In the genomic region with DNA sequence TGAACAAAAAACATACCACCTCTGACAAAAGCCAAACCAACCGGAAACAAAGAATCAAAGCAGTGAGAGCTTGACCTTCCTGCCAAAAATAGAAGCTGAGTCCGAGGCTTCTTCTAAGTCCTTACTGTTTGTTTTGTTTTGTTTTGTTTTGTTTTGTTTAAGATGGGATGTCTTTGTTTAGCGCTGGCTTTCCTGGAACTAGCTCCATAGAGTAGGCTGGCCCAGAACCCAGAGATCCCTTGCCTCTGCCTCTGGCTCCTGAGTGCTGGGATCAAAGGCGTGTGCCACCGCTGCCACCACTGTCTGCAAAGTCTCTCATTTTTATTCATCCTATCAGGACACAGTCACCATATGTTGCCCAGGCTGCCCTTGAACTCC, we compare ENCODE assay signal across 14 mouse cellular contexts. TPM values are rescaled to one million over a fixed set of nuclear protein-coding genes. Genes with fewer than 3 reads are reported as not detected.
DNase-seq lines count a peak whose midpoint lies in the region; ATAC-seq lines count a peak whose summit lies in the region.
"Had no signal": no experiment of that assay in that cellular context is flagged by ENCODE, and none has a peak within 500 bp of the region (broad histone marks: within the 10 kb centered on the region; RNA-seq: fewer than 3 reads in every experiment).

No protein-coding gene starts in this region.

- intact Hi-C loops in heart, postnatal 10 days (cut with DNase I), result no loop called here

- no peaks in the 10 kb centered on the region for H3K27me3 ChIP-seq in heart, embryonic 14.5 days (ENCODE audit: control insufficient read depth, insufficient read depth, low read length)
- peaks cover 4% of the 10 kb centered on the region; the same call in 1 of the 2 replicates for H3K27me3 ChIP-seq in liver, embryonic 12.5 days (replicated peaks)
- H3K27me3 ChIP-seq in embryonic facial prominence, embryonic 13.5 days, result no peaks in the 10 kb centered on the region
- H3K27me3 ChIP-seq in lung, embryonic 16.5 days (ENCODE audit: control insufficient read depth, insufficient read depth, low read depth, low read length), result no peaks in the 10 kb centered on the region
- H3K27me3 ChIP-seq: stomach, embryonic 15.5 days had no signal

- 61% methylated on average over 5 of the region's 5 CpGs for WGBS in heart, embryonic 14.5 days
- 68% methylated on average over 5 of the region's 5 CpGs for WGBS in liver, embryonic 12.5 days (ENCODE audit: insufficient replicate concordance)
- WGBS in embryonic facial prominence, embryonic 13.5 days, result 71% methylated on average over 5 of the region's 5 CpGs
- 62% methylated on average over 5 of the region's 5 CpGs for WGBS in lung, embryonic 16.5 days

- no peak overlapping the region for H3K4me2 ChIP-seq in heart, embryonic 14.5 days (ENCODE audit: low read length)
- no peak overlapping the region for H3K4me2 ChIP-seq in liver, embryonic 12.5 days
- H3K4me2 ChIP-seq in embryonic facial prominence, embryonic 13.5 days, result no peak overlapping the region
- H3K4me2 ChIP-seq in lung, embryonic 16.5 days (ENCODE audit: low read depth, low read length), result no peak overlapping the region
- H3K4me2 ChIP-seq: lung, embryonic 14.5 days; stomach, embryonic 15.5 days had no signal

- no peaks in the 10 kb centered on the region for H3K36me3 ChIP-seq in heart, embryonic 14.5 days (ENCODE audit: control insufficient read depth, insufficient read depth, low read length)
- H3K36me3 ChIP-seq in liver, embryonic 12.5 days, result no peaks in the 10 kb centered on the region
- no peaks in the 10 kb centered on the region for H3K36me3 ChIP-seq in embryonic facial prominence, embryonic 13.5 days
- no peaks in the 10 kb centered on the region for H3K36me3 ChIP-seq in lung, embryonic 16.5 days (ENCODE audit: control insufficient read depth, insufficient read depth, low read length)
- H3K36me3 ChIP-seq: stomach, embryonic 15.5 days had no signal

- H3K27ac ChIP-seq in heart, embryonic 14.5 days (replicated peaks in 1 of 2; ENCODE audit: control insufficient read depth in 1 of 2, insufficient read depth in 1 of 2, low read depth in 2 of 2, low read length in 2 of 2), result peak overlapping the region; percentile 21 to 82; a peak in 3 of 4 replicates
- peak overlapping the region; percentile 38; the same call in 1 of the 2 replicates for H3K27ac ChIP-seq in liver, embryonic 12.5 days
- H3K27ac ChIP-seq in embryonic facial prominence, embryonic 13.5 days, result peak overlapping the region; percentile 44; the same call in 1 of the 2 replicates
- 0 out of 2 replicates have a peak overlapping the region, but pooled peaks have one; percentile 45 for H3K27ac ChIP-seq in lung, embryonic 16.5 days (ENCODE audit: low read length)

- no peak for ATAC-seq in heart, embryonic 14.5 days (ENCODE audit: insufficient number of reproducible peaks, insufficient read depth, low FRiP score, low read depth)
- no peak for ATAC-seq in liver, embryonic 12.5 days
- ATAC-seq in embryonic facial prominence, embryonic 13.5 days (ENCODE audit: insufficient number of reproducible peaks, insufficient read depth, low FRiP score, low TSS enrichment, low read depth), result no peak
- ATAC-seq in lung, embryonic 16.5 days (ENCODE audit: low read depth), result no peak
- ATAC-seq in CD4-positive, CD25-positive, alpha-beta regulatory T cell, adult 4 months, result no peak
- no peak for ATAC-seq in erythroid progenitor cell, adult 5-6 weeks (replicated peaks; ENCODE audit: low FRiP score, poor library complexity, severe bottlenecking)

- H3K4me1 ChIP-seq in heart, embryonic 14.5 days (ENCODE audit: control insufficient read depth in 2 of 2, insufficient read depth in 2 of 2, low read length in 2 of 2), result peaks cover 38 to 44% of the 10 kb centered on the region in 2 experiments
- H3K4me1 ChIP-seq in liver, embryonic 12.5 days, result peaks cover 58% of the 10 kb centered on the region
- peaks cover 31% of the 10 kb centered on the region for H3K4me1 ChIP-seq in embryonic facial prominence, embryonic 13.5 days
- H3K4me1 ChIP-seq in lung, embryonic 16.5 days (replicated peaks; ENCODE audit: control insufficient read depth, insufficient read depth, low read length), result peaks cover 25% of the 10 kb centered on the region

- no peak overlapping the region for H3K4me3 ChIP-seq in heart, embryonic 14.5 days (ENCODE audit: control insufficient read depth in 1 of 2, insufficient read depth in 1 of 2, low read depth in 1 of 2, low read length in 2 of 2)
- no peak overlapping the region for H3K4me3 ChIP-seq in liver, embryonic 12.5 days
- no peak overlapping the region for H3K4me3 ChIP-seq in embryonic facial prominence, embryonic 13.5 days
- no peak overlapping the region for H3K4me3 ChIP-seq in lung, embryonic 16.5 days (ENCODE audit: low read length)
- H3K4me3 ChIP-seq: stomach, embryonic 15.5 days had no signal

- DNase-seq in heart, postnatal 10 days, result no peak
- DNase-seq in liver, result no peak
- DNase-seq: cerebellum, postnatal 14 days; gastrocnemius, postnatal 10 days; layer of hippocampus, postnatal 36 days; right cerebral cortex, adult 18-20 months had no signal

- H3K9me3 ChIP-seq in heart, embryonic 14.5 days (ENCODE audit: control insufficient read depth, low read length), result peaks cover under 1% of the 10 kb centered on the region; the same call in 1 of the 2 replicates
- H3K9me3 ChIP-seq in liver, embryonic 12.5 days (replicated peaks), result peaks cover 3% of the 10 kb centered on the region; the same call in 1 of the 2 replicates
- no peaks in the 10 kb centered on the region for H3K9me3 ChIP-seq in embryonic facial prominence, embryonic 13.5 days
- H3K9me3 ChIP-seq in lung, embryonic 16.5 days (ENCODE audit: control insufficient read depth, low read length), result no peaks in the 10 kb centered on the region
- H3K9me3 ChIP-seq: stomach, embryonic 15.5 days had no signal

- H3K9ac ChIP-seq in heart, embryonic 14.5 days (ENCODE audit: low read length), result no peak overlapping the region
- no peak overlapping the region for H3K9ac ChIP-seq in liver, embryonic 12.5 days
- H3K9ac ChIP-seq in embryonic facial prominence, embryonic 13.5 days, result no peak overlapping the region
- no peak overlapping the region for H3K9ac ChIP-seq in lung, embryonic 16.5 days (ENCODE audit: low read length)
- H3K9ac ChIP-seq: lung, embryonic 14.5 days; stomach, embryonic 15.5 days had no signal

RNA-seq across cellular contexts. Expression of gene Paqr7, which starts 1.0 kb away (rescaled TPM):
- 4.2 and 4.6 TPM in 2 replicates for polyA plus RNA-seq in heart, embryonic 14.5 days (2014; fragmentation: Nextera tagmentation; extraction: Ambion mirVana)
- total RNA-seq in heart, postnatal 10 days (2021), result 10 to 100 TPM in 1 of 2 experiments, 1 to 10 TPM in 1; 9.5 to 12.7 TPM
- 6.5 and 7.2 TPM in 2 replicates for polyA plus RNA-seq in liver, embryonic 12.5 days (2016; fragmentation: Nextera tagmentation; extraction: Ambion mirVana)
- 3.8 and 4.0 TPM in 2 replicates for polyA plus RNA-seq in embryonic facial prominence, embryonic 13.5 days (2015; fragmentation: Nextera tagmentation; extraction: Ambion mirVana)
- 6.9 and 8.7 TPM in 2 replicates for polyA plus RNA-seq in lung, embryonic 16.5 days (2015; fragmentation: Nextera tagmentation; extraction: Ambion mirVana)
- 10 to 100 TPM; 21.3 to 56.0 TPM for polyA plus RNA-seq in CD4-positive, CD25-positive, alpha-beta regulatory T cell, adult 4 months (2017; shearing (Covaris generic))
- total RNA-seq in erythroid progenitor cell, adult 5-6 weeks (2015; ENCODE audit: low replicate concordance), result 1.7 and 3.6 TPM in 2 replicates
- 1.6 and 1.9 TPM in 2 replicates for total RNA-seq in erythroid progenitor cell, adult 5-6 weeks (2017; ENCODE audit: low replicate concordance)

RNA-seq across cellular contexts. Expression of gene Aunip, which starts 15.3 kb away (rescaled TPM):
- 2.3 and 3.2 TPM in 2 replicates for polyA plus RNA-seq in heart, embryonic 14.5 days (2014; fragmentation: Nextera tagmentation; extraction: Ambion mirVana)
- 1 to 10 TPM in 1 of 2 experiments, under 1 TPM in 1; 0.60 to 1.1 TPM for total RNA-seq in heart, postnatal 10 days (2021)
- polyA plus RNA-seq in liver, embryonic 12.5 days (2016; fragmentation: Nextera tagmentation; extraction: Ambion mirVana), result 26.9 and 27.6 TPM in 2 replicates
- polyA plus RNA-seq in embryonic facial prominence, embryonic 13.5 days (2015; fragmentation: Nextera tagmentation; extraction: Ambion mirVana), result 10.6 and 11.7 TPM in 2 replicates
- polyA plus RNA-seq in lung, embryonic 16.5 days (2015; fragmentation: Nextera tagmentation; extraction: Ambion mirVana), result 14.5 and 15.7 TPM in 2 replicates
- 1 to 10 TPM in 1 of 2 experiments, under 1 TPM in 1; 0.26 to 1.2 TPM for polyA plus RNA-seq in CD4-positive, CD25-positive, alpha-beta regulatory T cell, adult 4 months (2017; shearing (Covaris generic))
- 3.8 and 15.5 TPM in 2 replicates for total RNA-seq in erythroid progenitor cell, adult 5-6 weeks (2015; ENCODE audit: low replicate concordance)
- 16.3 and 20.5 TPM in 2 replicates for total RNA-seq in erythroid progenitor cell, adult 5-6 weeks (2017; ENCODE audit: low replicate concordance)

RNA-seq across cellular contexts. Expression of gene Stmn1, which starts 27.4 kb away (rescaled TPM):
- 933 and 977 TPM in 2 replicates for polyA plus RNA-seq in heart, embryonic 14.5 days (2014; fragmentation: Nextera tagmentation; extraction: Ambion mirVana)
- 100 to 1,000 TPM; 131 to 137 TPM for total RNA-seq in heart, postnatal 10 days (2021)
- polyA plus RNA-seq in liver, embryonic 12.5 days (2016; fragmentation: Nextera tagmentation; extraction: Ambion mirVana), result 558 and 570 TPM in 2 replicates
- 2,120 and 2,313 TPM in 2 replicates for polyA plus RNA-seq in embryonic facial prominence, embryonic 13.5 days (2015; fragmentation: Nextera tagmentation; extraction: Ambion mirVana)
- 1,638 and 1,729 TPM in 2 replicates for polyA plus RNA-seq in lung, embryonic 16.5 days (2015; fragmentation: Nextera tagmentation; extraction: Ambion mirVana)
- 100 to 1,000 TPM in 1 of 2 experiments, 10 to 100 TPM in 1; 80.7 to 125 TPM for polyA plus RNA-seq in CD4-positive, CD25-positive, alpha-beta regulatory T cell, adult 4 months (2017; shearing (Covaris generic))
- total RNA-seq in erythroid progenitor cell, adult 5-6 weeks (2015; ENCODE audit: low replicate concordance), result 429 and 552 TPM in 2 replicates
- 378 and 383 TPM in 2 replicates for total RNA-seq in erythroid progenitor cell, adult 5-6 weeks (2017; ENCODE audit: low replicate concordance)

RNA-seq across cellular contexts. Expression of gene Mtfr1l, which starts 39.7 kb away (rescaled TPM):
- 170 and 175 TPM in 2 replicates for polyA plus RNA-seq in heart, embryonic 14.5 days (2014; fragmentation: Nextera tagmentation; extraction: Ambion mirVana)
- 100 to 1,000 TPM; 159 to 165 TPM for total RNA-seq in heart, postnatal 10 days (2021)
- 69.3 and 72.1 TPM in 2 replicates for polyA plus RNA-seq in liver, embryonic 12.5 days (2016; fragmentation: Nextera tagmentation; extraction: Ambion mirVana)
- polyA plus RNA-seq in embryonic facial prominence, embryonic 13.5 days (2015; fragmentation: Nextera tagmentation; extraction: Ambion mirVana), result 129 and 130 TPM in 2 replicates
- 110 and 111 TPM in 2 replicates for polyA plus RNA-seq in lung, embryonic 16.5 days (2015; fragmentation: Nextera tagmentation; extraction: Ambion mirVana)
- 100 to 1,000 TPM in 1 of 2 experiments, 10 to 100 TPM in 1; 83.6 to 119 TPM for polyA plus RNA-seq in CD4-positive, CD25-positive, alpha-beta regulatory T cell, adult 4 months (2017; shearing (Covaris generic))
- total RNA-seq in erythroid progenitor cell, adult 5-6 weeks (2015; ENCODE audit: low replicate concordance), result 19.5 and 22.6 TPM in 2 replicates
- 17.2 and 17.9 TPM in 2 replicates for total RNA-seq in erythroid progenitor cell, adult 5-6 weeks (2017; ENCODE audit: low replicate concordance)

RNA-seq across cellular contexts. Expression of gene Selenon, which starts 56.4 kb away (rescaled TPM):
- 41.5 and 43.6 TPM in 2 replicates for polyA plus RNA-seq in heart, embryonic 14.5 days (2014; fragmentation: Nextera tagmentation; extraction: Ambion mirVana)
- 10 to 100 TPM; 38.2 to 45.2 TPM for total RNA-seq in heart, postnatal 10 days (2021)
- polyA plus RNA-seq in liver, embryonic 12.5 days (2016; fragmentation: Nextera tagmentation; extraction: Ambion mirVana), result 12.5 and 14.1 TPM in 2 replicates
- 15.4 and 16.2 TPM in 2 replicates for polyA plus RNA-seq in embryonic facial prominence, embryonic 13.5 days (2015; fragmentation: Nextera tagmentation; extraction: Ambion mirVana)
- polyA plus RNA-seq in lung, embryonic 16.5 days (2015; fragmentation: Nextera tagmentation; extraction: Ambion mirVana), result 9.7 and 10.4 TPM in 2 replicates
- 1 to 10 TPM in 1 of 2 experiments, under 1 TPM in 1; 0.19 to 1.9 TPM for polyA plus RNA-seq in CD4-positive, CD25-positive, alpha-beta regulatory T cell, adult 4 months (2017; shearing (Covaris generic))
- 7.6 and 9.6 TPM in 2 replicates for total RNA-seq in erythroid progenitor cell, adult 5-6 weeks (2015; ENCODE audit: low replicate concordance)
- 0.77 and 2.2 TPM in 2 replicates for total RNA-seq in erythroid progenitor cell, adult 5-6 weeks (2017; ENCODE audit: low replicate concordance)
